Mouse (Mus musculus) MEL (cell line): ENCODE measurements around the gene Cacng5.

Experiments used
- CHD1 ChIP-seq: IDR thresholded peaks from 2 replicates; pipeline ENCODE4 v1.6.1; 2012; ENCODE audit warnings: low read depth, mild to moderate bottlenecking, inconsistent platforms, low read length, improper control_type of control experiment
- CTCF ChIP-seq, 3 experiments: IDR thresholded peaks in 2 of 3; conservative IDR thresholded peaks in 1 of 3; 2 replicates each; pipeline ENCODE4 v1.5.1; 2011 to 2012; ENCODE audit warnings: low read length in 3 of 3, low read depth in 2 of 3, mild to moderate bottlenecking in 2 of 3, improper control_type of control experiment in 1 of 3, inconsistent platforms in 1 of 3, mixed read lengths in 1 of 3, moderate library complexity in 1 of 3; ENCODE audit not compliant: control insufficient read depth in 1 of 3, insufficient read depth in 1 of 3, poor library complexity in 1 of 3, severe bottlenecking in 1 of 3
- SMC3 ChIP-seq: IDR thresholded peaks from 2 replicates; pipeline ENCODE4 v1.6.1; 2011; ENCODE audit warnings: low read depth, low read length, improper control_type of control experiment
- TCF12 ChIP-seq: IDR thresholded peaks from 2 replicates; pipeline ENCODE4 v1.6.1; 2014; ENCODE audit warnings: low read depth, mild to moderate bottlenecking, inconsistent platforms, low read length, improper control_type of control experiment, moderate library complexity

DNA sequence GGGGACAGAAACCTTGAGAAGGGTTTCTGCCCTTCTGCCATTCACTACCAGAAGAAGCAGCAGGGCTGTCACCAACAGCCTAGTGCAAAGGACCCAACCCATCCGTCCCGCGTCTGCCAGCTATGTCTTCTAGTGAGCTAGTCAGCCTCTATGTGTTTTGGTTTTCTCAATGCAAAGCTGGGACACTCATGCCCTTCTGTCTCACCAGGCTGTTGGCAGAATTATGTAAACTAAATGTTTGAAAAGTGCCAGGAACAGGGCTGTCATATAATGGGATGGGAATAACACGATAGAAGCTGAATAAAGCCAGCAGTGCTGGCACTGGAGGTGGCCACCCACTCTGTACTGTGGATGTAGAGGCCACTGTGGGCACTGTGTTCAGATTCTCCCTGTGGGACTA, 35.8 kb upstream of the Cacng5 start:
- TF ChIP-seq CHD1 (no peak), TCF12 (no peak), CTCF (IDR thresholded peaks at IDR 0.05 in 2 of 3, conservative IDR thresholded peaks at IDR 0.05 in 1 of 3; ENCODE audit: control insufficient read depth in 1 of 3, insufficient read depth in 1 of 3, low read depth in 2 of 3, low read length in 3 of 3, poor library complexity in 1 of 3, severe bottlenecking in 1 of 3) (no peak), SMC3 (no peak)
